Mouse (Mus musculus) midbrain, embryonic 13.5 days (tissue): Measurements from ENCODE around the gene Tex36. TPM values are rescaled to one million over a fixed set of nuclear protein-coding genes. Genes with fewer than 3 reads are reported as not detected.
A peak's percentile ranks its signal among the peaks of the same experiment; 100 is the strongest.

Source experiments
- ATAC-seq: fragments of 200-750 bp; cut with Nextera tagmentation; 2 replicates; pipeline ENCODE4 v1.8.0; 2017; ENCODE audit warnings: mild to moderate bottlenecking, moderate TSS enrichment, moderate library complexity
- H3K27ac ChIP-seq: fragments of 300-500 bp; sonication (generic); 2 replicates; pipeline ENCODE4 v1.5.1; 2015; ENCODE audit warnings: inconsistent platforms, mild to moderate bottlenecking, moderate library complexity
- H3K27me3 ChIP-seq: fragments of 300-500 bp; sonication (generic); 2 replicates; pipeline ENCODE4 v1.6.1; 2015; ENCODE audit warnings: mild to moderate bottlenecking, inconsistent platforms
- H3K36me3 ChIP-seq: fragments of 300-500 bp; sonication (generic); 2 replicates; pipeline ENCODE4 v1.6.1; 2015; ENCODE audit warnings: mild to moderate bottlenecking, inconsistent platforms
- H3K4me1 ChIP-seq: fragments of 300-500 bp; sonication (generic); replicated peaks from 2 replicates; pipeline ENCODE4 v1.6.1; 2015; ENCODE audit warnings: inconsistent platforms
- H3K4me2 ChIP-seq: fragments of 300-500 bp; sonication (generic); replicated peaks from 2 replicates; pipeline ENCODE4 v1.6.1; 2015; ENCODE audit warnings: moderate library complexity, mild to moderate bottlenecking, inconsistent platforms
- H3K4me3 ChIP-seq: fragments of 300-500 bp; sonication (generic); replicated peaks from 2 replicates; pipeline ENCODE4 v1.5.1; 2015; ENCODE audit warnings: mild to moderate bottlenecking, inconsistent platforms
- H3K9ac ChIP-seq: fragments of 300-500 bp; sonication (generic); replicated peaks from 2 replicates; pipeline ENCODE4 v1.6.1; 2015; ENCODE audit warnings: mild to moderate bottlenecking, inconsistent platforms
- H3K9me3 ChIP-seq: fragments of 300-500 bp; sonication (generic); 2 replicates; pipeline ENCODE4 v1.6.1; 2016; ENCODE audit warnings: mild to moderate bottlenecking, inconsistent platforms
- WGBS: fragments of 180-500 bp; shearing (Covaris S2); methylation state at CpG from one replicate; pipeline ENCODE4 v1.1.7; 2015; 5-methylcytosine and 5-hydroxymethylcytosine counted together
- polyA plus RNA-seq: library from polyadenylated mRNA; unstranded; fragments of >200 nt; fragmentation: Nextera tagmentation; extraction: Ambion mirVana; gene quantifications from 2 replicates; pipeline ENCODE4 v1.2.1, GENCODE M21; 2015

Gene Tex36
- polyA plus RNA-seq, 1 experiment from 2014 or later = 0.16 TPM

GRCm38 (mm10) chr7:133620721-133621120 lies 18.8 kb upstream of the Tex36 start:
- Histone ChIP-seq H3K27me3 (no peaks in the 10 kb centered on the region), H3K27ac (no peak overlapping the region), H3K4me2 (no peak overlapping the region), H3K36me3 (no peaks in the 10 kb centered on the region), H3K4me3 (no peak overlapping the region), H3K4me1 (no peaks in the 10 kb centered on the region), H3K9me3 (no peaks in the 10 kb centered on the region), H3K9ac (no peak overlapping the region)
- ATAC-seq = no peak
- WGBS = 52% methylated on average over 11 of the region's 11 CpGs

GRCm38 (mm10) chr7:133612981-133613380 lies 11.0 kb upstream of the Tex36 start:
- WGBS = 82% methylated on average over 2 of the region's 2 CpGs
- Histone ChIP-seq H3K4me2 (no peak overlapping the region), H3K27me3 (no peaks in the 10 kb centered on the region), H3K9me3 (no peaks in the 10 kb centered on the region), H3K36me3 (no peaks in the 10 kb centered on the region), H3K4me1 (peaks cover 20% of the 10 kb centered on the region), H3K27ac (no peak overlapping the region), H3K4me3 (no peak overlapping the region), H3K9ac (no peak overlapping the region)
- ATAC-seq = no peak

GRCm38 (mm10) chr7:133609585-133609984 lies 7.6 kb upstream of the Tex36 start:
- 76% methylated on average over 8 of the region's 8 CpGs for WGBS

GRCm38 (mm10) chr7:133608631-133609340 lies 6.8 kb upstream of the Tex36 start:
- no peak overlapping the region for H3K9ac ChIP-seq
- peak overlapping the region; percentile 35 for H3K4me2 ChIP-seq
- no peaks in the 10 kb centered on the region for H3K36me3 ChIP-seq
- peaks cover 32% of the 10 kb centered on the region for H3K4me1 ChIP-seq
- H3K9me3 ChIP-seq = no peaks in the 10 kb centered on the region
- ATAC-seq = peak; percentile 65
- H3K4me3 ChIP-seq = no peak overlapping the region
- no peaks in the 10 kb centered on the region for H3K27me3 ChIP-seq
- 35% methylated on average over 13 of the region's 13 CpGs for WGBS
- peak overlapping the region; percentile 77 for H3K27ac ChIP-seq

More at GRCm38 (mm10) chr7:133609585-133609984, 7.6 kb upstream of the Tex36 start:
- Histone ChIP-seq H3K4me1 (peaks cover 32% of the 10 kb centered on the region), H3K9me3 (no peaks in the 10 kb centered on the region), H3K4me3 (no peak overlapping the region), H3K36me3 (no peaks in the 10 kb centered on the region), H3K9ac (no peak overlapping the region), H3K4me2 (no peak overlapping the region), H3K27ac (no peak overlapping the region), H3K27me3 (no peaks in the 10 kb centered on the region)
- no peak for ATAC-seq

- H3K27me3 ChIP-seq = no peaks in the 10 kb centered on the region
- H3K4me2 ChIP-seq = peak overlapping the region; percentile 35
- peaks cover 32% of the 10 kb centered on the region for H3K4me1 ChIP-seq
- H3K9me3 ChIP-seq = no peaks in the 10 kb centered on the region
- no peaks in the 10 kb centered on the region for H3K36me3 ChIP-seq
- peak overlapping the region; percentile 77 for H3K27ac ChIP-seq
- H3K9ac ChIP-seq = no peak overlapping the region; the same call in 1 of the 2 replicates
- peak; percentile 66 for ATAC-seq
- WGBS = 55% methylated on average over 13 of the region's 13 CpGs
- H3K4me3 ChIP-seq = no peak overlapping the region
Observed at GRCm38 (mm10) chr7:133607883-133608575, 6.1 kb upstream of the Tex36 start.

GRCm38 (mm10) chr7:133607331-133607730 lies 5.4 kb upstream of the Tex36 start:
- H3K4me1 ChIP-seq = peaks cover 32% of the 10 kb centered on the region
- no peaks in the 10 kb centered on the region for H3K27me3 ChIP-seq
- H3K27ac ChIP-seq = no peak overlapping the region; the same call in 1 of the 2 replicates
- no peaks in the 10 kb centered on the region for H3K9me3 ChIP-seq
- no peak overlapping the region for H3K4me2 ChIP-seq
- H3K36me3 ChIP-seq = no peaks in the 10 kb centered on the region
- 76% methylated on average over 5 of the region's 5 CpGs for WGBS
- no peak overlapping the region for H3K9ac ChIP-seq
- ATAC-seq = no peak
- H3K4me3 ChIP-seq = no peak overlapping the region

GRCm38 (mm10) chr7:133604427-133605081 lies 2.6 kb upstream of the Tex36 start:
- Histone ChIP-seq H3K27ac (no peak overlapping the region), H3K4me2 (no peak overlapping the region), H3K4me1 (peaks cover 26% of the 10 kb centered on the region), H3K9me3 (no peaks in the 10 kb centered on the region), H3K9ac (no peak overlapping the region), H3K4me3 (no peak overlapping the region), H3K36me3 (no peaks in the 10 kb centered on the region), H3K27me3 (no peaks in the 10 kb centered on the region)
- WGBS = 84% methylated on average over 13 of the region's 13 CpGs
- ATAC-seq = no peak

- no peaks in the 10 kb centered on the region for H3K36me3 ChIP-seq
- no peak for ATAC-seq
- no peaks in the 10 kb centered on the region for H3K27me3 ChIP-seq
- no peaks in the 10 kb centered on the region for H3K9me3 ChIP-seq
- peaks cover 14% of the 10 kb centered on the region for H3K4me1 ChIP-seq
- no peak overlapping the region for H3K4me2 ChIP-seq
- no peak overlapping the region for H3K9ac ChIP-seq
- H3K27ac ChIP-seq = no peak overlapping the region
- WGBS = 83% methylated on average over 2 of the region's 2 CpGs
- no peak overlapping the region for H3K4me3 ChIP-seq
Observed at GRCm38 (mm10) chr7:133603156-133603555, 1.2 kb upstream of the Tex36 start.

- Histone ChIP-seq H3K27me3 (no peaks in the 10 kb centered on the region), H3K9ac (no peak overlapping the region), H3K4me1 (no peaks in the 10 kb centered on the region), H3K36me3 (no peaks in the 10 kb centered on the region), H3K27ac (no peak overlapping the region), H3K4me3 (no peak overlapping the region), H3K4me2 (no peak overlapping the region), H3K9me3 (no peaks in the 10 kb centered on the region)
- ATAC-seq = no peak
- WGBS = 30% methylated on average over 1 of the region's 1 CpGs
Observed at GRCm38 (mm10) chr7:133600558-133600957, 1.4 kb downstream of the Tex36 start.

GRCm38 (mm10) chr7:133591750-133592149 lies 10.2 kb downstream of the Tex36 start:
- Histone ChIP-seq H3K9ac (no peak overlapping the region), H3K9me3 (0 out of 2 replicates have a peak, but pooled peaks cover 3% of the 10 kb centered on the region), H3K36me3 (no peaks in the 10 kb centered on the region), H3K27ac (no peak overlapping the region), H3K4me2 (no peak overlapping the region), H3K27me3 (no peaks in the 10 kb centered on the region), H3K4me1 (no peaks in the 10 kb centered on the region), H3K4me3 (no peak overlapping the region)
- no peak for ATAC-seq
- 79% methylated on average over 1 of the region's 1 CpGs for WGBS

- H3K36me3 ChIP-seq = no peaks in the 10 kb centered on the region
- H3K27ac ChIP-seq = no peak overlapping the region
- no peak overlapping the region for H3K9ac ChIP-seq
- H3K4me2 ChIP-seq = no peak overlapping the region
- H3K9me3 ChIP-seq = no peaks in the 10 kb centered on the region
- no peaks in the 10 kb centered on the region for H3K4me1 ChIP-seq
- ATAC-seq = no peak
- WGBS = 92% methylated on average over 6 of the region's 6 CpGs
- no peaks in the 10 kb centered on the region for H3K27me3 ChIP-seq
- H3K4me3 ChIP-seq = no peak overlapping the region
Observed at GRCm38 (mm10) chr7:133583216-133583615, 18.7 kb downstream of the Tex36 start.

- Histone ChIP-seq H3K9ac (no peak overlapping the region), H3K4me1 (no peaks in the 10 kb centered on the region), H3K4me2 (no peak overlapping the region), H3K4me3 (no peak overlapping the region), H3K9me3 (no peaks in the 10 kb centered on the region), H3K36me3 (no peaks in the 10 kb centered on the region), H3K27ac (no peak overlapping the region), H3K27me3 (no peaks in the 10 kb centered on the region)
- ATAC-seq = no peak
- 84% methylated on average over 4 of the region's 4 CpGs for WGBS
Observed at GRCm38 (mm10) chr7:133580296-133580640, 21.7 kb downstream of the Tex36 start.
